Mouse (Mus musculus) brain, adult 2 months (tissue): Measurements from ENCODE around the gene Larp4.
"Not testable (repeated sequence)": the region's sequence is repeated elsewhere in the genome, so short reads cannot be mapped to it uniquely, and the experiment has no call there.

Experiments
- DNase-seq: peaks from one replicate; pipeline ENCODE4 v3.0.0; 2011; ENCODE audit warnings: low read depth, low spot score

The Larp4 gene

DNA sequence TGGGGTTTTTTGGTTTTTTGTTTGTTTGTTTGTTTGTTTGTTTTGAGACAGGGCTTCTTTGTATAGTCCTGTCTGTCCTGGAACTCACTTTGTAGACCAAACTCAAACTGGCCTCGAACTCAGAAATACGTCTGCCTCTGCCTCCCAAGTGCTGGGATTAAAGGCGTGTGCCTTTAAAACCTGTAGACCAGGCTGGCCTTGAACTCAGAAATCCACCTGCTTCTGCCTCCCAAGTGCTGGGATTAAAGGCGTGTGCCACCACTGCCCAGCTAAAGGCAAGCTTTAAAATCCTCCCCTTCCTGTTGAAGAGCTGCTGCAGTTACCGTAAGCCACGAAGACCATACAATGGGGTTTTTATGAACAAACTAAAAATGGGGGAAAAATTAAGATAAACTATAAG, at the start of gene Larp4:
Larp4 (plus strand) TSS at position 301 of the 400 bp plus-strand sequence.
- DNase-seq: not testable (repeated sequence)

DNA sequence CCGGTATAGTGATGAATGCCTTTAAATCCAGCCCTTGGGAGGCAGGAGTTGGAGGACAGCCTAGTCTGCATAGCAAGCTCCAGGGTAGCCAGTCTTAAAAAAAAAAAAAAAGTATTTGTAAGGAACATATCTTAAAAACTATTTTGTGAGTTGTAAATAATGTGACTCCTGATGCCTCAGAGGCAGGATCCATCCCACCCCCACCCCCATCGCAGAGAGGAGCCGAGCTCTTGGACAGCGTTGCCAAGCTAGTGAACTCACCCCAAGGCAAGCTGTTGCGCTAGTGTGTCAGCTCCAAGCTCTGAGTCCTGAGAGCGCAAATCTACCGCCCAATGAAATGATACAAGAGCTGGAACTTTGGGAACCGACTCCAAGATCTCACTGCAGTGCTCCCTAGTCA, 38.6 kb upstream of the Larp4 start:
- DNase-seq: no peak

DNA sequence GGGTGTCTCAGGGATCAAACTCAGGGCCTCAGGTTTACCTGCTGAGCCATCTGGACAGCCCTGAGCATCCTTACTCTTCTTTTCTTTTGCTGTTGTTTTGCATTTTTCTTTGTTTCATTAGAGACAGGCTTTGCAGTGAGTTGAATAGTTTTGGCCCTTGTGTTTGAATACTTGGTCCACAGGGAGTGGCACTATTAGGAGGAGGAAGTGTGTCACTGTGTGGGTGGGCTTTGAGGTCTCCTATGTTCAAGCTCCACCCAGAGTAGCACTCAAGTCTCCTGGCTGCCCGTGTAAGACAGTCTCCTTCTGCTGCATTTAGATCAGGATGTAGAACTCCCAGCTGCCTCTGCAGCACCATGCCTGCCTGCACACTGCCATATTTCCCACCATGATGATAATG, 35.4 kb upstream of the Larp4 start:
- no peak for DNase-seq

DNA sequence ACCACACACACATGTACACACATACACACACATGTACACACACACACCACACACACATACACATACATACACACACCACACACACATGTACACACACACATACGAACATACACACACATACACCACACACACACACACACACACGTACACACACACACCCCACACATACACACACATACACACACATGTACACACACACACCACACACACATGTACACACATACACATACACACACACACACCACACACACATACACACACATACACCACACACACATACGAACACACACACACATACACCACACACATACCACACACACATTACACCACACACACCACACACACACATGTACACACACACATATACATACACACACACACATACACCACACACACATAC, 33.2 kb upstream of the Larp4 start:
- no peak for DNase-seq

DNA sequence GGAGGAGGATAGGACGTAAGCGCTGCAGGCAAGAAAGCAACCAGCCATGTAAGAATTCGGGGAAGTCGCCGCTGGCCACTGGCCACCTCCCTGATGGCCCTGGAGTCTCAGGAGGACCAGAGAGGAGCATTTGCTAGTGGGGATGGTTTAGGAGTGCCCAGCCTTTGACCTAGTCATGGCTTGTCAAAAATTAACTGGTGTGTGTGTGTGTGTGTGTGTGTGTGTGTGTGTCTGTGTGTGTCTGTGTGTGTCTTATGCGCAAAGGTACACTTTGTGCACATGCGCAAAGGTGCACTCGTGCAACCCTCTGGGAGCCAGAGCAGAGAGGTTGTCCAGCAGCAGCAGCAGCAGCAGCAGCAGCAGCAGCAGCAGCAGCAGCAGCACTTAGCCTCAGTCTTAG, 32.0 kb upstream of the Larp4 start:
- DNase-seq: no peak

DNA sequence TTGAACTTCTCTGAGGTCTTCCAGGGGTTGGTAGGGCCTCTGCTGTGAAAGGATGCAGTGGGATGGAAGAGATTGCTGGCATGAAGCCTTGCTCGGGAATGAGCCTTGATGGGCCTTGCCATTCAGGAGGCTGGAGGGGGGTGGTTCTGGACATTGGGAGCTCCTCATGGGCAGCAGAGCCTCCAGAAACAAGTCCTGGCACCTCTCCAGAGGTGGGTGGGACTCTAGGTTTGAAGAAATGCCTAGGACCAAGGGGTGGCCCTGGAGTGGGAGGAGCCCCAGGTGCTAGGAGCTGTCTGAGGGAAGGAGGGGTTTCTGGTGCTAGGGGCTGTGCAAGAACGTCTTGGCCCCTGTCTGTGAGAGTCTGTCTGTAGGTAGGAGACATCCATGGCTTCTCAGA, 29.4 kb upstream of the Larp4 start:
- DNase-seq: no peak

DNA sequence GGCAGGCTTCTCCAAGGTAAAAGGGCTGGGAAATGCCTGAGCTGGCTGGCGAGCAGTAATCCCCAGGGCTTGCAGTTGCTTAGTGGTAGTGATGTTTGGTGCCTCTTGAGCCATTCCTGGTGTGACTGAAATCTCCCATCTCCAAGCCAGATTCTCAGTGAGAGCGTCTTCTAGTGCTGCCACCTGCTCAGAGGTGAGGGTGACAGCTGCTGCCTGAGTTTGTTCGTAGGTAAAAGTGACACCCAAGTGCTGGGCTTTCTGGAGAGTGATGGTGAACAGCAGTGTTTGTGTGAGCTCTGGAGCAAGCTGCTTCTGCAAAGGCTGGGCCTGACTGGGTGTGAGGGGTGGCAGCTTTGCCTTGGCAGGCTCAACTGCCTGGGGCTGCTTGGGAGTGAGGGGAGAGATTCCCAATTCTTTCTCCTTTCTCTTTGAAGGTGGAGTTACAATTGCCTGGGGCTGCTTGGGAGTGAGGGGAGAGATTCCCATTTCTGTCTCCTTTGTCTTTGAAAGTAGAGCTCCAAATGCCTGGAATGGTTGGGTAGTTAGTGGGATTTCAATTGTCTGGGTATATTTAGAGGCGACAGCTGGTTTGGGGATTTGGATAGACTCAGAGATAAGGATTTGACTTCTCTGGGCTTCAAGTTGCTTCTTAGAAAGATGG, 28.8 kb upstream of the Larp4 start:
- peak; percentile 13 for DNase-seq

DNA sequence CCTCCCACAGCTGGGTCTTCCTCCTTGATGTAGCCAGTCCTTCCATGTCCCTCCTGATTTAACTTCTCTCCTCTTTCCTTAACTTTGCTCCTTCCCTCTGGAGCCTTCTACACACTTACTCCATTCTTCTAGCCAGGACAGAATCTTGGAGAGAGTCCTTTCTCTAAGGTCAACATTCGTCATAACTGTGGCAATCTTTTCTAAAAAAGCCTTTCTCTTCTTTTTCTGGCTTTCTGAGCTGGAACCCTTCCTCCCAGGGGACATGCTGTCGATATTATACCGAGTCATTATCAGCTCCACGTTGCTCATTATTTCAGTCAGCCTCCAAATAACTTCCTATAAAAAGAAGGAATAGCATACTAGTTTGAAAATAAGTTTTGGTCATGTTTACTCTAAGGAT, 14.5 kb upstream of the Larp4 start:
- DNase-seq: no peak

DNA sequence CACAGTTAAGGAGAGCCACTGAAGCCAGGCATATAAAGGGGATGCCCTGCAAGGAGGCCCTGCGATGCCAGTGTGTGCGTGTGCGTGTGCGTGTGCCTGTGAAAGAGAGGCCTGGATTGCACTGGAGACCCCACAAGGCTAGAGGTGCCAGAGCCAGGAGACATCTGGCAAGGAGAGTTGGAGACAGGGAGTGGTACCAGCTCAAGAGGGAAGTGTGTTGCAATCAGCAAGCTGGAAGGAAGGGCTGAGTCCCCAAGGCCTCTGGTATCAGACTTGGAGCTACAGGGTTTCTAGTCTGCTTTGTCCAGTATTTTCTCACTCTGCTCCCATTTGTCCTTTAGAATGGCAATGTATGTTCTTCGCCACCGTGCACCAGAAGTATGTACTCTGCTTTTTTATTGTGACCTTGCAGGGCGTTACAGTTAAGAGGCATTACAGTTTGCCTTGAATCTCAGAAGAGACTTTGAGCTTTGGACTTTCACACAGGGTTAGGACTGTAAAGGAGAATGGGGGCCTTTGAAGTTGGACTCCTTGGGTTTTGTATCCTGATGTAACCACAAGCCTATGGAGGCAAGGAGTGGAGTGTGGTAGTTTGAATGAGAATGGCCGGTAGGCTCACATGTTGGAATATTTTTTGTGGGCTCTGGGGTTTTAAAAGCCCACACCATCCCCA, 4.6 kb upstream of the Larp4 start:
- no peak for DNase-seq

DNA sequence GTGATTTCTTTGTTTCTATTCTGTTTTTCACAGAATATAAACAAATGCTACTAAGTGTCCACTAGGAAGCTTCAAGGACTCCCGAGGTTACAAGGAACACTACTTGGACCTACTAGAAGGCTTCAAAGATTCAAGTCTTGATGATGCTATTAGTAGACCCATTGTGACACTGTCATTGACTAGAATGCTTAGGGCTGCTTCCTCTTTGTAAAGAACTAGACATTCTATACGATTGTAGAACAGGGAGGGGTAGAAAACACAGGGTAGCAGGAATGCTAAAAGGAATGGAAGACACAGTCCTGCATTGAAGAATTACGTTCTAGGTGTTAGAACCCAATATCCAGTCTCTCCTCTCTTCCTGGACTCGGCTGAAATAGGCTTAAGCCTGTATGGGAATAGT, 2.9 kb upstream of the Larp4 start, which contains the start of gene Fam186a:
Fam186a (minus strand) TSS at position 101 of the 400 bp plus-strand sequence.
- DNase-seq: no peak

DNA sequence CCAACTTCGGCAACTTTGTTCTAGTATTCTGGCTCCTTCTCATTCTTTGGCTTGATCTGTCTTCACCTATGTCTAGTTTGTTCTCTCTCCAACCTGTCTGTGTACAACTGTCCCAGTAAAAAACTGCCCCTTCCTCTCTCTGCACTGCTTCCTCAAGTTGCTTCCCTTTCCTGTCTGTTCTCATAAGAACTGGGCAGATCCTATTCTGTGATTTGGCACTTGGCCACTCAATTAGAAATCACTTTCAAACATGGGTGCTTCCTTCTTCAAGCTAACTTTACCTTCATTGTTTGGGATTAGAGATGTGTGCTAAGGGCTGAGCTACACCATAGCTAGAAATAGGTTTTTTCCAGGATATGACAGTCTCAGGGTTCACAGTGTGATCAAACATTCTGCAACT, 741 bp downstream of the Larp4 start:
- peak; percentile 13 for DNase-seq

DNA sequence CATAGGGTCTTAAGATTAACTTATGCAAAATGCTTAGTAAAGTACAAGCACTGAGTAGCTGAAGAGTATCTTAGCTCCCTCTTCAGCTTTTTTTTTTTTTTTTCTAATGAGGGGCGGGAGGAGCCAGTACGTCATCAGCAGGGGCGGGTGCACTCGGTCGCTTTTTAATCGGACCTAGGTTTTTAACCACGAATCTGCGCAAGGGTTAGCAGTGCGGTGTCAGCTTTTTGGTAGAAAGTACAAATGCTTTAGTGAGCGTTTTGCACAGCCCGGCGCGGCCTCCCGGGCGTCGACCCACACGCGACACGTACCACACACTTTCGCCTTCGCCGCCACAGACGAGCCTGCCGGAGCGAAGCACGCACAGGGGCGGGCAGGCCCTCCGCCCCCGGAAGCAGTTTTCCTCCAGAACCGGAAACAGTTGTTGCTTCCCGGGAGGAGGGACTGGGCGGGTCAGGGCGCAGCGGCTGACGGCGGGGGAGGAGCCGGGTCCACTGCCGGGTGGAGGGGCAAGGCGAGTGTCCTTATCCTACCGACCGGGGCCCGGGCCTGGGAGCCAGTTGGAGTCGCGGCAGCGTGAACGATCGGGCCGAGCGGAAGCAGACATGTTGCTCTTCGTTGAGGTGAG, 2.6 kb downstream of the Larp4 start:
- DNase-seq: peak; percentile 98

DNA sequence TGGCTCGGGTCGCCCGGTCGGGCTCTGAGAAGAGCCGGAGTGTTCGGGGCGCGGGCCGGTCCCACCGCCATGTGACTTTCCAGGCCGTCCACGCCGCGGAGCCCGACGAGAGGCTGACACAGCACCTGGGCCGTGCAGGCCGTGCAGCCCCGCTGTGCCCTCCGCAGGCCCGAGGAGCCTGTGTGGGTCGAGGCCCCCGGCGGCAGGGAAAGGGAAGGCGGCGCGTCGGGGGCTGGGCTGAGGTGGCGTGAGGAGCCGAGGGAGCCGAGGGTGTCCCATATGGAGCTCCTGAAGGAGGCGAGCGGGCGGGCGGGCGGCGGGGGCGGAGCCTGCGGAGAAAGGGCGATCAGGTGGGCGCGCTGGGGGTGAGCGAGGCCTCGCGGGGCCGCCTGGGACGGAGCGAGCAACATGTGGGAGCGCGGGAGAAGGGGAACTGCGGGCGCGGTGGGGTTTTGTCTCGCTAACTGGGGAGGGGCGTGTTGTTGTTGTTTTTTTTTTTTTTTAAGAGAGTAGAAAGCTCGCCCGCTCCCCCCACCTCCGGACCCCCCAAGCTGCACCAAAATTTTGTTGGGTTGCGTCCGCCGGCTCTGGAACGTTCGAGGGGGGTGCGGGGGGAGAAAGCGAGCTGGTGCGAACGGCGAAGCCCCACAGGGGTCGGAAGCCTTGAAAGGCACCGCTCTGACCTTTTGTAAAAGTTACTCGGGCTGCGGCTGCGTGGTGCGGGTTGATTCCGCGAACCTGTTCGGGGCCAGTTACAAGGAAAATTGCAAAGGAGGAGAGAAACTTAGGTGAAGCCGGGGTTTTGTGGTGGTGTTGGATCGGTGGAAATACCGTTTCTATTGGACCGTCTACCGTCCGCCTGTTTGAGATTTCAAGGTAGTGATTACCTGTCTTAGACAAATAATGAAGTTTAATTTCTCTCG, 3.4 kb downstream of the Larp4 start:
- DNase-seq: peak; percentile 63

DNA sequence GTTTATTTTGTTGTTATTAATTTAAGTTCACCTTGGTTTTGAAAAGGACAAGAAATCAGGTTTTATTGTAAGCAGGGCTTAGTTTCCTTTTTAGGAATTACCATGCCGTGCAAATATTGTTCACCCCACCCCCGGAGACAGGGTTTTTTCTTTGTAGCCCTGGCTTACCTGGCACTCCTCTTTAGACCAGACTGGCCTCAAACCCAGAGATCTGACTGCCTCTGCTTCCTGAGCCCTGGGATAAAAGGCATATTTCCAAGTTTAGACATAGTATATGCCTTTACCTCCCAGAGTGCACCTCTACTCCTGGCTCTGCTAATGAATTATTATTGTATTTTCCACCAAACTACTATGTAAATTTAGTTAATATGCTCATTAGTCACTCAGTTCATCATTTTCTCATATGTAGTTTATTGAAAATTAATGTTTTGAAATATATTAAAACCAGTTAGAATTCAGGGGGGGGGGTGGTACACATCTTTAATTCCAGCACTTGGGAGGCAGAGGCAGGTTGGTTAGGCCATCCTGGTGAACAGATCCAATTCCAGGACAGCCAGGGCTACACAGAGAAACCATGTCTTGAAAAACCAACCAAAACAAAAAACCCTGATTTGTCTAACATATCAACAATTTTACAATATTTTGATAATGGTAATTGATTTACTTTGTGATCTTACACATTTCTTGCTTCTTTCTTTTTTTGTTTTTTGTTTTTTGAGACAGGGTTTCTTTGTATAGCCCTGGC, 4.8 kb downstream of the Larp4 start:
- DNase-seq: no peak

DNA sequence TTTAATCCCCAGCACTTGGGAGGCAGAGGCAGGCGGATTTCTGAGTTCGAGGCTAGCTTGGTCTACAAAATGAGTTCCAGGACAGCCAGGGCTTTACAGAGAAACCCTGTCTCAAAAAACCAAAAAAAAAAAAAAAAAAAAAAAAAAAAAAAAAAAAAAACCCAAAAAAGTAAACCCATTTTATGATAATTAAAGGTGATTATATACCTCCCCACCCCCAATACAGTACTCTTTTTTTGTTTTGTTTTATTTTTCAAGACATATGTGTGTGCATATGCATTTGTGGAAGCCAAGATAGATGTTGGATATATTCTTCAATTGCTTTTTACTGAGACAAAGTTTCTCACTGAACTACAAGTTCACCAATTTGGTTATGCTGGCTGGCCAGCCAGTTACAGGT, 6.3 kb downstream of the Larp4 start:
- not testable (repeated sequence) for DNase-seq

DNA sequence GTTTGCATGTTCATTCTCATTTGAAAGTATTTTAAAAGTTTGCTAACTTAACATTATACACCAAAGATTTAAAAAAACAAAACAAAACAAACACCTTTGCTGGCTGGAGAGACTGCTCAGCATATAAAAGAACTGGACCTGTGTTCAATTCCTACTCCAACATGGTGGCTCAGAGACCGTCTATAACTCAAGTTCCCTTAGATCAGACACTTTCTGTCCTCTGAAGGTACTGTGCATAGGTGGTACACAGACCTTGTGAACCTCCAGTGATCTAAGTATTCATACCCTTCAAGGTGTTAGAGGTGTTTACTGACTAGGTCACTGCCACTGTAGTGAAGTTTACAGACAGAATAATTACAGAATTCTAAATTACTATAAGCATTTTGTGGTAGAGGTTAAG, 9.4 kb downstream of the Larp4 start:
- DNase-seq: no peak

DNA sequence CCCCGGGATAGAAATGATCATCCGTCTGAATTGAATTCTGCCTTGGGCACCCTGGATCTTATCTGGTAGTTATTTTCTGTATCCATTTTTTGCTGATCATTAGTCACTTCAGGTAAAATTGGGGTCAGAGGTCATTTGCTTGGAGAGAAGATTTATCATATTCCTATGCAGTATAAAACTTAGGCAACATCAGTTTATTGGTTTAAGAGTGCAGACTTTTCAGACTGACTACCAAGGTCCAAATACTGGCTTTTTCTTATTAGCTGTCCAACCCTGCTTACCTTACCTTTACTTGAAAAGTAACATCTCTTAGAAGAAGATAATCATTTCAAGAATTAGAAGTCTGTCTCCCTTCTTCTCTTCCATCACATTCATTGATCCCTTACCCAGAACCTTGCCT, 9.8 kb downstream of the Larp4 start:
- no peak for DNase-seq

DNA sequence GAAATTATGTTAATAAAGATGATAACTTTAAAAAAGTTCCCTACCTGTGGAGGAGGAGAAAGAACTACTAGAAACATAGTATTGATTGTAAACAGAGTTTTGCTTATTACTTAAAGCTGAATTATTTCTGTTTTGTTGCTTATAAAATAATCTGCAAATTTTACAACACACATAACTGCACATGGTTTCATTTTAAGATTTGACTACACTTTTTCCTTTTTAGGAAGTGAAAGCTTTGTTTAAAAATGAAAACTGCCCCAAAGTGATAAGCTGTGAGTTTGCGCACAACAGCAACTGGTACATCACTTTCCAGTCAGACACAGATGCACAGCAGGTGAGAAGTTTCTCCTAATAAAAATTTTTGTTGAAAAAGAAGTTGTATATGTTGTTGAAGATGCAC, 23.2 kb downstream of the Larp4 start:
- DNase-seq: no peak

DNA sequence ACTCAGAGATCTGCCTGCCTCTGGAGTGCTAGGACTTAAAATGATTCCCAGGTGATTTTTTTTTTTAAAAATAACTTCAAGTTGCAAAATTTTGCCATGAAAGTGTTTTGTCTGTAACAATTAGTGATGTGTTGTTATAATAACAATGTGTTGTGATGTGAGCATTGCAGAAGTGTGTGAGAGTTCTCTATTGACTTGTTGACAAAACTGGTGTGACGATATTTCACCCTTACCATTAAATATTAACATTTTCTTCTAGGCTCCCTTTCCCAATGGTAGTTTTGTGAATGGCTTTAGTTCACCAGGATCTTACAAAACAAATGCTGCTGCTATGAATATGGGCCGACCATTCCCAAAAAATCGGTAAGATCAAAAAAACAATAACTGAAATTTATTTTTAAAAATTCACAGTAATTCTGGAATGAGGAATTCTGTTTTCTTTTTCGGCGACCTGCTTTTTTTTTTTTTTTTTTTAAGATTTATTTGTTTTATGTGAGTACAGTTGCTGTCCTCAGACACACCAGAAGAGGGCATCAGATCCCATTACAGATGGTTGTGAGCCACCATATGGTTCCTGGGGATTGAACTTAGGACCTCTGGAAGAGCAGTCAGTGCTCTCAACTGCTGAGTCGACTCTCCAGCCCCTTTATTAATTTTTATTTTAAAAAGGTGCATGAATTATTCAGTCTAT, 27.4 kb downstream of the Larp4 start:
- DNase-seq: no peak

DNA sequence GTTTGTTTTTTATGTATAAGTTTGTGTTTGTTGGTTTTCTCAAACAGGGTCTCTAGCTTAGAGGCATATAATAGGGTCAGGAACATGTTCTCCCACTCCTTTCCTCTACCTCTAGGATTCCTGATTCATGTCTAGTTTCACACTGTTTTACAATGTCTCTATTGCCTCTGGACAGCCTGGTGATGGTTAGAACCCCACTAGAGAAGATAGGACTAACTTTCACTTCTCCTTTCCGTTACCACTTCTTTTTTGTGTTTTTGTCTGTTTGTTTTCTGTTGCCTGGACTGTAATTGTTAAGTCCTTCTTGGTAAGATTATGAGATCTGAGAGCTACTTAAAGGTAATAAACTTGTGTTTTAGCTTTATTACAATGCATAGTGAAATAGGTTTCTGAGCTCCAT, 29.5 kb downstream of the Larp4 start:
- DNase-seq: no peak
